Mouse (Mus musculus) gastrocnemius, postnatal 36 days (tissue): ENCODE results near the gene Tm6sf2. TPM values are rescaled to one million over a fixed set of nuclear protein-coding genes. Genes with fewer than 3 reads are reported as not detected.

ENCODE experiments used
- microRNA-seq, 2 experiments: library from miRNA; unstranded; fragments of <30 nt; microRNA quantifications; one replicate each; pipeline ENCODE4 v1.2.0; 2021
- total RNA-seq, 2 experiments: library from RNA; stranded (reverse); gene quantifications; 2 replicates each; pipeline ENCODE4 v1.2.3; 2021

The Tm6sf2 gene
- total RNA-seq, 2 experiments from 2014 or later, result 0.48 TPM; not detected in 1

Small RNAs within 50 kb of the gene (microRNA-seq; reads per million reads assigned to microRNA genes)
- 0 reads per million in 2 experiments for gene Mir7066

Other genes with a start within 250 kb of the Tm6sf2 start
- not detected for gene Pbx4, start 240.4 kb upstream of the Tm6sf2 start, total RNA-seq
- 10 to 100 TPM in 1 of 2 experiments, 1 to 10 TPM in 1; 9.3 to 11.0 TPM for gene Cilp2, start 185.2 kb upstream of the Tm6sf2 start, total RNA-seq
- not detected for gene Tssk6, start 170.7 kb upstream of the Tm6sf2 start, total RNA-seq
- gene Ndufa13, start 170.4 kb upstream of the Tm6sf2 start, total RNA-seq, result 100 to 1,000 TPM; 332 to 340 TPM
- 1 to 10 TPM; 5.7 to 9.0 TPM for gene Yjefn3, start 170.2 kb upstream of the Tm6sf2 start, total RNA-seq
- 10 to 100 TPM; 25.6 to 29.1 TPM for gene Gatad2a, start 76.5 kb upstream of the Tm6sf2 start, total RNA-seq
- gene Mau2, start 30.2 kb upstream of the Tm6sf2 start, total RNA-seq, result 10 to 100 TPM; 24.2 to 25.8 TPM
- gene Sugp1, start 30.1 kb upstream of the Tm6sf2 start, total RNA-seq, result 10 to 100 TPM; 14.6 to 17.7 TPM
- under 1 TPM in 1 of 2 experiments, not detected in 1; 0.15 TPM for gene Hapln4, start 10.5 kb downstream of the Tm6sf2 start, total RNA-seq
- gene Ncan, start 47.9 kb downstream of the Tm6sf2 start, total RNA-seq, result not detected
- gene Nr2c2ap, start 58.4 kb downstream of the Tm6sf2 start, total RNA-seq, result 1 to 10 TPM; 4.3 to 4.6 TPM
- gene Rfxank, start 66.2 kb downstream of the Tm6sf2 start, total RNA-seq, result 1 to 10 TPM; 6.2 to 9.3 TPM
- 10 to 100 TPM; 14.2 to 16.3 TPM for gene Borcs8, start 66.6 kb downstream of the Tm6sf2 start, total RNA-seq
- gene Mef2b, start 66.8 kb downstream of the Tm6sf2 start, total RNA-seq, result under 1 TPM; 0.28 to 0.32 TPM
- gene Tmem161a, start 99.4 kb downstream of the Tm6sf2 start, total RNA-seq, result 10 to 100 TPM; 75.3 to 75.9 TPM
- 10 to 100 TPM; 28.0 to 40.6 TPM for gene Slc25a42, start 139.4 kb downstream of the Tm6sf2 start, total RNA-seq
- 10 to 100 TPM; 34.8 to 46.2 TPM for gene Sugp2, start 161.3 kb downstream of the Tm6sf2 start, total RNA-seq
- gene Armc6, start 161.5 kb downstream of the Tm6sf2 start, total RNA-seq, result 1 to 10 TPM; 6.8 to 7.3 TPM
- gene Homer3, start 209.9 kb downstream of the Tm6sf2 start, total RNA-seq, result 1 to 10 TPM; 3.0 to 4.7 TPM
- gene Ddx49, start 229.6 kb downstream of the Tm6sf2 start, total RNA-seq, result 10 to 100 TPM; 28.8 to 33.0 TPM
- 100 to 1,000 TPM; 115 TPM for gene Cope, start 229.6 kb downstream of the Tm6sf2 start, total RNA-seq
- 10 to 100 TPM; 14.1 to 19.1 TPM for gene Cers1, start 242.9 kb downstream of the Tm6sf2 start, total RNA-seq